Mouse (Mus musculus) 3134 (cell line): ENCODE measurements at regions not wholly inside any gene's neighbourhood (a gene's known extent, or its start where the extent isn't known, plus 50 kb on each side); places are given as distances from the start of the nearest gene placed in this dataset.

ENCODE experiments used
- DNase-seq: peaks from one replicate; pipeline ENCODE4 v3.0.0-alpha.2; 2011; ENCODE audit warnings: low spot score; ENCODE audit not compliant: insufficient read length; ENCODE audit errors: extremely low read depth

- DNase-seq = no peak
Observed at GRCm38 (mm10) chr7:134436917-134437316, 51.5 kb upstream of the D7Ertd443e start.

DNA sequence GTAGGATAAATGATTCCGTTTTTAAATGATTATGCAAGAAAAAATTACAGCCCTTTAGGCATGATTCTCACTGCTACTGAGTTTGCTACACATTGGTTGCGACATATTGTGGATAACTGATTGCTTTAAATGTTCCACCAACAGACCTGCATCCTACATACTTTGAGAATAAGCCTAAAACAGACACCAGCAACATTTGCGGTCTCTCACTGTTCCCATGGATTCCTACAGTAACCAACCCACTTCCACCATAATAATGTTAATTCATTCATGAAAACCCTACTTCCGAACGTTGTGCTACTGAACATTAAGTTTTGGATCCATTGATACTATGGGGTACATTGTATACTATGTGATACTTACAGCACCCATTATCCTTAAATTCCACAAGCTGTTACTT is 53.8 kb upstream of the D7Ertd443e start:
- no peak for DNase-seq

DNA sequence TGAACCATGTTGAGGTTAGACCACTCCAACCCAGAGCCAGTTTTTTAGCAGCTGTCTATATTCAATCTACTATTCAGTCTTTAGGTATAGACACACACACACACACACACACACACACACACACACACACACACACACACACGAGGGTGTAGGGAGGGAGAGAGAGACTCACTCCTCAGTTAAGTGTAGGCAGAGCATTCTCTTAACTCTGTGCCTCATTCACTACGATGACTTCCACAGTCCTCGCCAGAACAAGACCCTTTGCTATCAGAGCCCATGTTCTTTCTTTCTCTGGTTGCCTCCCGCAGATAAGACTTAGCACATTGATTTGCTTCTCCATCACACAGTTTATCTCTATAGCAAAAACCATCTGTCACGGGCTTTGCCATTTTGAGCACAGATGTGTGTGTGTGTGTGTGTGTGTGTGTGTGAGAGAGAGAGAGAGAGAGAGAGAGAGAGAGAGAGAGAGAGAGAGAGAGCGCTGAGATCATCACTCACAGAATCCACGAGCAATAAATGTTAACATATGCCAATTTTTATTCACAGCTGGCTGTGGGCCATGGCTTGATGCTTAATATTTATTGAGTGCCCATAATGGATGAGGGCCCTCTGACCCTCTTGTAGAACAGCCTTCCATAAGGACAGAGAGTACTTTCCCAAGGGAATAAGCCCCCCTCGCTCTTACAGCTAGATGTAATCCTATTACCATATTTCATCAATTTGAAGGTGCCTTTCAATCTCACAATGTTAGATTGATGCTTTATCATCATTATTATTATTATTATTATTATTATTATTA is 59.7 kb upstream of the D7Ertd443e start:
- DNase-seq = no peak

- no peak for DNase-seq
Observed at GRCm38 (mm10) chr7:134447648-134448202, 62.3 kb upstream of the D7Ertd443e start.

GRCm38 (mm10) chr7:134448831-134449230 is 63.4 kb upstream of the D7Ertd443e start:
- no peak for DNase-seq

GRCm38 (mm10) chr7:134462677-134463076 is 77.2 kb upstream of the D7Ertd443e start:
- no peak for DNase-seq

GRCm38 (mm10) chr7:134463380-134463779 is 77.9 kb upstream of the D7Ertd443e start:
- no peak for DNase-seq

DNA sequence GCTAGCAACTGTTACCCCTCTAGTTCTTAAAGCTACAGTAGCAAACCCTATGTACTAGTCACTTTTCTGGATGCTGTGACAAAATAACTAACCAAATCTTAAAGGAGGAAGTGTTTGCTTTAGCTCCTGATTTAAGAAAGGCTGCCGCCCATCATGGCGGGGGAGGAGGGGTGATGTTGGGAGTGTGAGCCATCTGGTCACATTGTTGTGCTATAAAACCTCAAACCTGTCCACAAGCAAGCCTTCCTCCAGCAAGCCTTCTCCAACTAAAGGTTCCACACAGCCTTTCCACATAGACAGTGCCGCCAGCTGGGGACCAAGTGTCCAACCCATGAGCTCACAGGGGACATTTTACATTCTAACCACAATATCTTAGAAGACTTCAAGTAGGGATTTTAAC is 81.8 kb upstream of the D7Ertd443e start:
- DNase-seq = no peak

GRCm38 (mm10) chr7:134471286-134471685 is 85.8 kb upstream of the D7Ertd443e start:
- no peak for DNase-seq

DNA sequence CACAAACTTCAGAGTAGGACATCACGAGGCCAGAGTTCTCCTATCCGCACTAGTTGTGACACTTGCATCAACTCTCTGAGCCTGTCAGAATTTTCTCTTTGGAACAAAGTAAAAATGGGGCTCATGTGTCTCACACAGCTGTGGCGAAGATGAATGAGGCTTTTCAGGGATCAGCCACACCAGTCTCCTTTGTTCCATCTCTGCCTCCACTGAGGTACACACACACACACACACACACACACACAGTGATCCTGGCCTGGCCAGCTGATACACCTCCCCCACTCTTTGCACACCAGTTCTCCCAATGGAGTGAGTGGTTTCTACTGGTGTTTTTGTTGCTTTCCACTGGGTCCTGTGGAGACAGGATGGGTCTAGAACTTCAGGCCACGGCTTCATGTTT is 105.9 kb upstream of the D7Ertd443e start:
- DNase-seq = no peak

DNA sequence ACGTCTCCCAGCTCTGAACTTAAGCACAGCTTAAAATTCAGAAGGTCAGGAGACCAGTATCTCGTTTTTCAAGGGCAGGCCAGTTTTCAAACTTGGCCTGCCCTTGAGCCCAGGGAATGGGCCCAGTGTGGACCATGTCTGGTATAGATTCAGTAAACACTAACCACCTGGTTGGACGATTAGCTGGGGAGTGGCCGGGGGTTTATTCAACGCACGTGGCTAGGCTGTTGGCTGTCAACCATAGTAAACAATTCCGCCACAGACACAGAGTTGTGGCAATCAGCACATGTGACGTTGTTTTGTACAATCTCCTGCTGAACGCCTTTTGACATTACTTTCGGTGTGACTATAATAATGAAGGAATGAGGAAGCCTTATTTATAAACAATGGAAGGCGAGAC is 111.8 kb upstream of the D7Ertd443e start:
- no peak for DNase-seq

GRCm38 (mm10) chr7:134497870-134498269 is 112.4 kb upstream of the D7Ertd443e start:
- no peak for DNase-seq

- DNase-seq = no peak
Observed at GRCm38 (mm10) chr7:134498716-134499115, 113.3 kb upstream of the D7Ertd443e start.

GRCm38 (mm10) chr7:134499429-134499828 is 114.0 kb upstream of the D7Ertd443e start:
- no peak for DNase-seq

DNA sequence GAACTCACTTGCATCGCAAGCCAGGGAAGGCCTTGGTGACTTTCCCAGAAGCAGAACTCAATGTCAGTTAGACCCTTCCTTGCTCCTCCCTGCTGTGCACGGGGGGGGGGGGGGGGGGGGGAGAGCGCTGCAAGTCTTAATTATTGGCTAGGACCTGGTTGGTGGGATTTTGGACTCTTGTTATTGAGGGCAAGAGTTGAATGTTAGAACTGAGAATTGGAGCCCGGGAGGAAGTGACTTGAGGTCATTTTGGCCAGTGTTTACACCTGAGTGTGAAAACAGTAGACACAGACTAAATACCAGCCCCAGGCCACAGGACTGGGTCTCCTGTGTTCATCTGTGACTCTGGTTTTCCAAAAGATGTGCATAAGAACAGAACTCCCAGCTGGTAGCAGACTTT is 114.7 kb upstream of the D7Ertd443e start:
- DNase-seq = no peak

DNA sequence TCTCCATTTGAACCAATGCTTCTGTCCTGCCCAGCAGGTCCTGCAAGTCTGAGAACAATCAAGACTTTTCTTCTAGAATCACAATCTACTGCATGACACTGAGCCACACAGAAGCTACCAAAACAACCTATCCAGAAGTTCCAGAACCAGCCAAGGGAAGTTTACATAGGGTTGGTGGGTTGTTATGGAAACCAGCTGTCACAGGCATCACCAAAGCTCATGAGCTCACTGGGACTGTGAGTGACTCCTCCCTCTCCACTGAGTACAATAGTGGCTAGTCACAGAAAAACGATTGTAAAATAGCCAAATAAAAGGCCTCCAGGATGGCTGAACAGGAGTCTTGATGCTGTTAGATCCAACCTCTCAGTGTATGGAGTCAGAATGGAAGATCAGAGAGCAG is 115.6 kb upstream of the D7Ertd443e start:
- DNase-seq = no peak

DNA sequence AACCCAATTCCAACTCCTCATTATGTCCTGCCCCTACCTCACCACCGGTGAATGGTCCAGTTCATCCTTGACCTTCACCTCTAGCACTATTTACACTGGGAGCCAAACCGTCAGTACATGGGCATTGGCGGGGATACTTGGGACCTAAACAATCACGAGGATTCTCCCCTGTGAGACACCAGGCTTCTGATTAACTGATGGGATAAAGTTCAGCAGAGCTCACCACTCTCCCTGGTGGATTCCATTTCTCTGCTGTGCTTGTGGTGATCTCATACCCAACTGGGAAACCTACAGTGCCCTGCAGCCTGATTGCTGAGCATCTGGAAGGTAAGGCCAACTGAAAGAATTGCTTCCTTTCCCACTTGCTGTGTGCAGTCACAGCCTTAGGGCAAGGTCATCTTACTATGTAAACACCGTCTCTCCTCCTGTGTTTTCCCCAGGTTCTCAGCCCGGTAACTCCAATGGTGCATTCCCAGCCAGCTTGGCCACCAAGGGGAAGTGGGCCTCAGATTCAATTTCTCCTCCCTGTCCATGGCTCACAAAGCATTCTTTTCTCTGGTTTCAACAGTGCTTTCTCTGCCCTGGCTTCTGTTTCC is 125.0 kb upstream of the D7Ertd443e start:
- no peak for DNase-seq

DNA sequence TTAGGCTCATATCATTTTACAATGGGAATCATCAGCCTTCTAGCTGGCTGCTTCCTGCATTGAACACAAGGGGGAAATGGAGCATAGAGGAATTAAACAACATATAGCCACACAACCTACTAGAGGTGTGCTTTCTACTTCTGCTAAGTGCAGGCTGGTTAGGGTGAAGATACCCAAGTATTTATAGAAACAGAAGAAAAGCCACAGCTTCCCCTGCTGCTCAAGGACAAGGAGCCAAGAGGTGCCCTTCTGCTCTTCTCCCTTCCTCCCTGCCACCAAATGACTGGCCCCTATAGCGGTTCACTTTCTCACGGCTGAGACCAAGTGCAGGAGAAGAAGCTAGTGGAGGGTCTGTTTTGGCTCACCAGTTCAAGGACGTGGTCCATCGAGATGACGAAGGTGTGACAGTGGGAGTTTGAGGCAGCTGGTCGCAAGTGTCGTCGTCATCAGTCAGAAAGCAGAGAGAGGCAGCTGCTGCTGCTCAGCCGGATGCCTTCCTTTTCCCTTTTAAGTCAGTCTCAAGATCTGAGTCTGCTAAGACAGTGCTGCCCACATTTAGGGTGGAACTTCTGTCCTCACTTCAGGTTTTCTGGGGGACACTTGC is 134.0 kb upstream of the D7Ertd443e start:
- no peak for DNase-seq

GRCm38 (mm10) chr7:134523897-134524296 is 138.4 kb upstream of the D7Ertd443e start:
- DNase-seq = no peak

DNA sequence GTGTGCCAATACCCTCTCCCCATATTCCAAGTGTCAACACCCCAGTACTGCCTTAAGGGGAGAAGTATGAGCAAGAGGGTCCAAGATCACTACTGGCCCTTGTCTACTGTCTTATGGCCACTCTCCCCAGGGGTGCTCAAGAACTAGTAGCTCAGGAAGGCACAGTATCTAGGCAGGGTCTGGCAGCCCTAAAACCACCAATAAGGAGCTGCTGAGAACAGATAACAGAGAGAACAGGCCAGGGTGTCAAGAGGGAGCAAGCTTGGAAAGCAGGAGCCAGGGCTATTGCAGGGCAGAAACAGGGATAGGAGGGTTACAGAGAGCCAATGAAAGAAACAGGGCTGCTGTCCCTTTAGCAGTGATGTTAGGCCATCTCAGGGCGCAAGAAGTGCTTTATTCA is 139.6 kb upstream of the D7Ertd443e start:
- DNase-seq = no peak

GRCm38 (mm10) chr7:134525461-134525860 is 140.0 kb upstream of the D7Ertd443e start:
- DNase-seq = no peak

DNA sequence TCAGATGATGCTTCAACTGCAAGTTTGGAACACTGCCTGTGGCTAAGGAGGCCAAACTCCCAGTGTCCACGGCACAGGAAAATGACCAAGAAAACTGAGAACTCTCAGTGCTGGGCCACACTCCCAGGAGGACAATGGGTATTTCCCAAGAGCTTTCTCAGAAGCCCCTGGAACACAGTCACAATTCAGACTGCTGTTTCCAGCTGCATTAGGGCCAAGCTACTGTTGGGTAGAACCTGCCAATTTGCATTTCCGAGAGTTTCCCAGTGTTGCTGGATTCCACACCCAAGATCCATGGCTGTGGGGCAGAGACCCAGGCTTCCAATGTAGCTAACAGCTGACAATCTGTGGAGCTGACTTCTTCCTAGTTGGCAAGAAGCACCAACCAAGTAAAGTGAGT is 141.9 kb upstream of the D7Ertd443e start:
- no peak for DNase-seq
